Mouse (Mus musculus) liver, embryonic 16.5 days (tissue): ENCODE data around the gene Bckdhb. TPM values are rescaled to one million over a fixed set of nuclear protein-coding genes. Genes with fewer than 3 reads are reported as not detected.
"Not testable (repeated sequence)": the region's sequence is repeated elsewhere in the genome, so short reads cannot be mapped to it uniquely, and the experiment has no call there.

ENCODE experiments used
- ATAC-seq: fragments of 200-750 bp; cut with Nextera tagmentation; 2 replicates; pipeline ENCODE4 v1.8.0; 2017; ENCODE audit warnings: low read depth, mild to moderate bottlenecking, moderate number of reproducible peaks, moderate library complexity
- H3K27ac ChIP-seq: fragments of 300-500 bp; sonication (generic); 2 replicates; pipeline ENCODE4 v1.5.1; 2014; ENCODE audit warnings: mild to moderate bottlenecking, low read length
- H3K27me3 ChIP-seq: fragments of 300-500 bp; sonication (generic); 2 replicates; pipeline ENCODE4 v1.6.1; 2014; ENCODE audit warnings: low read depth, low read length, mixed read lengths; ENCODE audit not compliant: control insufficient read depth, insufficient read depth
- H3K36me3 ChIP-seq: fragments of 300-500 bp; sonication (generic); 2 replicates; pipeline ENCODE4 v1.6.1; 2014; ENCODE audit warnings: mild to moderate bottlenecking; ENCODE audit not compliant: control insufficient read depth, insufficient read depth
- H3K4me1 ChIP-seq: fragments of 300-500 bp; sonication (generic); 2 replicates; pipeline ENCODE4 v1.6.1; 2014; ENCODE audit warnings: low read depth, low read length, mixed read lengths; ENCODE audit not compliant: control insufficient read depth
- H3K4me2 ChIP-seq: fragments of 300-500 bp; sonication (generic); 2 replicates; pipeline ENCODE4 v1.6.1; 2014; ENCODE audit warnings: low read depth, low read length, mixed read lengths
- H3K4me3 ChIP-seq: fragments of 300-500 bp; sonication (generic); 2 replicates; pipeline ENCODE4 v1.5.1; 2014; ENCODE audit warnings: low read depth, mild to moderate bottlenecking, low read length
- H3K9ac ChIP-seq: fragments of 300-500 bp; sonication (generic); 2 replicates; pipeline ENCODE4 v1.6.1; 2014; ENCODE audit warnings: low read depth, low read length
- H3K9me3 ChIP-seq: fragments of 300-500 bp; sonication (generic); replicated peaks from 2 replicates; pipeline ENCODE4 v1.6.1; 2016; ENCODE audit warnings: low read length; ENCODE audit not compliant: control insufficient read depth
- WGBS: fragments of 180-500 bp; shearing (Covaris S2); extraction: QIAGEN DNeasy Blood & Tissue Kit; methylation state at CpG from one replicate; pipeline ENCODE4 v1.1.7; 2014; ENCODE audit not compliant: insufficient replicate concordance; 5-methylcytosine and 5-hydroxymethylcytosine counted together
- polyA plus RNA-seq: library from polyadenylated mRNA; unstranded; fragments of >200 nt; fragmentation: Nextera tagmentation; extraction: Ambion mirVana; gene quantifications from 2 replicates; pipeline ENCODE4 v1.2.1, GENCODE M21; 2015

Gene Bckdhb
- polyA plus RNA-seq, 1 experiment from 2014 or later = 43.3 TPM

- ATAC-seq = no peak
- H3K4me3 ChIP-seq = no peak overlapping the region
- H3K4me1 ChIP-seq = no peaks in the 10 kb centered on the region; the same call in 1 of the 2 replicates
- 17% methylated on average over 2 of the region's 2 CpGs for WGBS
- H3K27ac ChIP-seq = no peak overlapping the region
- no peaks in the 10 kb centered on the region for H3K9me3 ChIP-seq
- no peaks in the 10 kb centered on the region for H3K36me3 ChIP-seq
- no peak overlapping the region for H3K4me2 ChIP-seq
- H3K9ac ChIP-seq = no peak overlapping the region
- no peaks in the 10 kb centered on the region for H3K27me3 ChIP-seq
Measured at GRCm38 (mm10) chr9:83975811-83976210, 50.9 kb downstream of the Bckdhb start.

- Histone ChIP-seq H3K4me2 (no peak overlapping the region), H3K36me3 (no peaks in the 10 kb centered on the region), H3K9ac (no peak overlapping the region), H3K27me3 (no peaks in the 10 kb centered on the region), H3K4me1 (no peaks in the 10 kb centered on the region), H3K4me3 (no peak overlapping the region), H3K9me3 (no peaks in the 10 kb centered on the region), H3K27ac (no peak overlapping the region)
- WGBS = 62% methylated on average over 7 of the region's 7 CpGs
- no peak for ATAC-seq
Measured at GRCm38 (mm10) chr9:83981234-83981633, 56.3 kb downstream of the Bckdhb start.

GRCm38 (mm10) chr9:84008961-84009360, 84.0 kb downstream of the Bckdhb start:
- H3K4me2 ChIP-seq = no peak overlapping the region
- no peak overlapping the region for H3K4me3 ChIP-seq
- no peaks in the 10 kb centered on the region for H3K4me1 ChIP-seq
- no peak overlapping the region for H3K27ac ChIP-seq
- H3K36me3 ChIP-seq = no peaks in the 10 kb centered on the region; the same call in 1 of the 2 replicates
- ATAC-seq = no peak
- no peaks in the 10 kb centered on the region for H3K9me3 ChIP-seq
- 80% methylated on average over 2 of the region's 2 CpGs for WGBS
- H3K9ac ChIP-seq = no peak overlapping the region
- H3K27me3 ChIP-seq = no peaks in the 10 kb centered on the region

- Histone ChIP-seq H3K9me3 (no peaks in the 10 kb centered on the region), H3K27me3 (no peaks in the 10 kb centered on the region), H3K9ac (no peak overlapping the region), H3K36me3 (no peaks in the 10 kb centered on the region), H3K27ac (no peak overlapping the region), H3K4me3 (no peak overlapping the region), H3K4me2 (no peak overlapping the region), H3K4me1 (no peaks in the 10 kb centered on the region)
- no peak for ATAC-seq
Measured at GRCm38 (mm10) chr9:84011146-84011545, 86.2 kb downstream of the Bckdhb start.

- not testable (repeated sequence) for H3K36me3 ChIP-seq, H3K4me3 ChIP-seq, H3K9me3 ChIP-seq, ATAC-seq, H3K27ac ChIP-seq, H3K27me3 ChIP-seq, H3K4me2 ChIP-seq, H3K9ac ChIP-seq, H3K4me1 ChIP-seq
- 72% methylated on average over 8 of the region's 8 CpGs for WGBS
Measured at GRCm38 (mm10) chr9:84018141-84018540, 93.2 kb downstream of the Bckdhb start.

- no peak for ATAC-seq
- H3K9ac ChIP-seq = no peak overlapping the region
- H3K4me3 ChIP-seq = no peak overlapping the region
- no peaks in the 10 kb centered on the region for H3K4me1 ChIP-seq
- 57% methylated on average over 2 of the region's 2 CpGs for WGBS
- H3K27ac ChIP-seq = no peak overlapping the region
- H3K27me3 ChIP-seq = no peaks in the 10 kb centered on the region
- H3K36me3 ChIP-seq = no peaks in the 10 kb centered on the region
- no peak overlapping the region for H3K4me2 ChIP-seq
- H3K9me3 ChIP-seq = no peaks in the 10 kb centered on the region
Measured at GRCm38 (mm10) chr9:84019627-84020026, 94.7 kb downstream of the Bckdhb start.

- no peak overlapping the region for H3K27ac ChIP-seq
- no peaks in the 10 kb centered on the region for H3K9me3 ChIP-seq
- WGBS = 77% methylated on average over 6 of the region's 6 CpGs
- no peak for ATAC-seq
- no peak overlapping the region for H3K4me2 ChIP-seq
- H3K36me3 ChIP-seq = no peaks in the 10 kb centered on the region
- H3K9ac ChIP-seq = no peak overlapping the region
- no peak overlapping the region for H3K4me3 ChIP-seq
- no peaks in the 10 kb centered on the region for H3K4me1 ChIP-seq
- no peaks in the 10 kb centered on the region for H3K27me3 ChIP-seq
Measured at GRCm38 (mm10) chr9:84021189-84021588, 96.2 kb downstream of the Bckdhb start.

GRCm38 (mm10) chr9:84028120-84028519, 103.2 kb downstream of the Bckdhb start:
- ATAC-seq = no peak
- WGBS = 36% methylated on average over 2 of the region's 2 CpGs
- Histone ChIP-seq H3K36me3 (no peaks in the 10 kb centered on the region), H3K27ac (no peak overlapping the region), H3K27me3 (no peaks in the 10 kb centered on the region), H3K4me3 (no peak overlapping the region), H3K9me3 (no peaks in the 10 kb centered on the region), H3K4me1 (no peaks in the 10 kb centered on the region), H3K4me2 (no peak overlapping the region), H3K9ac (no peak overlapping the region)

GRCm38 (mm10) chr9:84030691-84031290, 105.8 kb downstream of the Bckdhb start:
- H3K4me1 ChIP-seq = no peaks in the 10 kb centered on the region
- WGBS = 35% methylated on average over 6 of the region's 6 CpGs
- no peaks in the 10 kb centered on the region for H3K36me3 ChIP-seq
- H3K4me2 ChIP-seq = no peak overlapping the region
- peak; percentile 43 for ATAC-seq
- H3K27ac ChIP-seq = no peak overlapping the region
- no peaks in the 10 kb centered on the region for H3K27me3 ChIP-seq
- H3K9ac ChIP-seq = no peak overlapping the region
- H3K9me3 ChIP-seq = no peaks in the 10 kb centered on the region
- no peak overlapping the region for H3K4me3 ChIP-seq
